Mouse (Mus musculus) thymus, postnatal 36 days (tissue): Measurements from ENCODE around the gene Slc23a2.

ENCODE experiments used
- DNase-seq, 2 experiments: peaks; one replicate each; pipeline ENCODE4 v3.0.0; 2022; ENCODE audit warnings: mixed read lengths in 2 of 2

Gene Slc23a2

GRCm38 (mm10) chr2:132133436-132133835 is 11.5 kb downstream of the Slc23a2 start:
- no peak for DNase-seq

- DNase-seq, result peak; percentile 44 to 48
Observed at GRCm38 (mm10) chr2:132131266-132131665, 13.6 kb downstream of the Slc23a2 start.

- DNase-seq, result no peak
Observed at GRCm38 (mm10) chr2:132129980-132130379, 14.9 kb downstream of the Slc23a2 start.

GRCm38 (mm10) chr2:132129247-132129646 is 15.7 kb downstream of the Slc23a2 start:
- no peak for DNase-seq

- DNase-seq, result no peak
Observed at GRCm38 (mm10) chr2:132127904-132128303, 17.0 kb downstream of the Slc23a2 start.

- no peak for DNase-seq
Observed at GRCm38 (mm10) chr2:132126292-132126691, 18.6 kb downstream of the Slc23a2 start.

- DNase-seq, result no peak
Observed at GRCm38 (mm10) chr2:132123063-132123462, 21.8 kb downstream of the Slc23a2 start.

- no peak for DNase-seq
Observed at GRCm38 (mm10) chr2:132121050-132121449, 23.9 kb downstream of the Slc23a2 start.

- no peak for DNase-seq
Observed at GRCm38 (mm10) chr2:132118646-132119045, 26.3 kb downstream of the Slc23a2 start.

- no peak for DNase-seq
Observed at GRCm38 (mm10) chr2:132115936-132116335, 29.0 kb downstream of the Slc23a2 start.

- DNase-seq, result no peak
Observed at GRCm38 (mm10) chr2:132115344-132115743, 29.6 kb downstream of the Slc23a2 start.

GRCm38 (mm10) chr2:132113962-132114759 is 30.7 kb downstream of the Slc23a2 start:
- no peak for DNase-seq

- DNase-seq, result no peak
Observed at GRCm38 (mm10) chr2:132112319-132112718, 32.6 kb downstream of the Slc23a2 start.

- no peak for DNase-seq
Observed at GRCm38 (mm10) chr2:132111905-132112304, 33.0 kb downstream of the Slc23a2 start.

GRCm38 (mm10) chr2:132111266-132111665 is 33.6 kb downstream of the Slc23a2 start:
- DNase-seq, result peak; percentile 49 to 62

GRCm38 (mm10) chr2:132110702-132111101 is 34.2 kb downstream of the Slc23a2 start:
- no peak for DNase-seq

- no peak for DNase-seq
Observed at GRCm38 (mm10) chr2:132108988-132109387, 35.9 kb downstream of the Slc23a2 start.

GRCm38 (mm10) chr2:132107611-132108010 is 37.3 kb downstream of the Slc23a2 start:
- no peak for DNase-seq

GRCm38 (mm10) chr2:132106069-132106468 is 38.8 kb downstream of the Slc23a2 start:
- no peak for DNase-seq

- DNase-seq, result no peak
Observed at GRCm38 (mm10) chr2:132103265-132103664, 41.6 kb downstream of the Slc23a2 start.

- DNase-seq, result no peak
Observed at GRCm38 (mm10) chr2:132102505-132103130, 42.3 kb downstream of the Slc23a2 start.

- DNase-seq, result no peak
Observed at GRCm38 (mm10) chr2:132098942-132099672, 45.8 kb downstream of the Slc23a2 start.

GRCm38 (mm10) chr2:132098365-132098764 is 46.5 kb downstream of the Slc23a2 start:
- DNase-seq, result no peak

GRCm38 (mm10) chr2:132096582-132096981 is 48.3 kb downstream of the Slc23a2 start:
- no peak for DNase-seq
